Mouse (Mus musculus) thymus, adult 18-20 months (tissue): ENCODE measurements around the gene Grip1.

Source experiments
- DNase-seq, 2 experiments: peaks; one replicate each; pipeline ENCODE4 v3.0.0; 2022; ENCODE audit warnings: mixed read lengths in 2 of 2

The Grip1 gene

GRCm38 (mm10) chr10:119684377-119684826 lies 230.8 kb downstream of the Grip1 start:
- no peak for DNase-seq

DNA sequence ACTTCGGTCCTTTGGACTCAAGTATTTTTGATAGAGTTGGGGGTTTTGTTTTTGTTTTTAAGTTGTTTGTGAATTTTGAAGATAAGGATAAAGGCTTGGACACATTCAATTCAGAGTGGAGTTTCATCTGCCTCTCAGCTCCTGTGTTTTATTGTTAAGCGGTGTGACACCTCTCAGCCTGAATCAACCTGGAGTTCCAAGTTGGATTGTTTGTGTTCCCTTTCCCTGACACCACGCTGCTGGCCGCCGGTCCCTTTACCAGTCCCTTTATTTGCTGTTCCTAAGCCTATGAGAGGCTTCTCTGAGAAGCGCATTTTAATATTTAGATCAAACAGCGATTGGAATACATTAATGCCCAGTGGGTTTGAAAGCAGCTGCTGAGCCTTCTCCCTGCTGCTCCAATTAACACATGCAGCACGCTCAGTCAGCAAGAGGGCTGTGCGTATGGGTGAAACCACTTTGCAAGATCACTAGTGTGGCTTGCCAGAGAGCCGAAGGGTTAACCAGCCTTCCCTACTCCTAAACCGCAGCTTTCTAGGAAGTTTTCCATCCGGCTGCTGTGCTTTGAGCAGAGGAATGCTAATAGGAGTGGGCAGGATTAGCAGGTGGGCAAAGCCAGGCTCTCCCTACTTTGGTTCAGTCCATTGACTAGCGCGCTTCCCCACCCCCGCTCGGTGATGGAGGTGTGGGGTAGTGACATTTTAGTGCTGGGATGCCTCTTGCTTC lies 237.9 kb downstream of the Grip1 start:
- no peak for DNase-seq

DNA sequence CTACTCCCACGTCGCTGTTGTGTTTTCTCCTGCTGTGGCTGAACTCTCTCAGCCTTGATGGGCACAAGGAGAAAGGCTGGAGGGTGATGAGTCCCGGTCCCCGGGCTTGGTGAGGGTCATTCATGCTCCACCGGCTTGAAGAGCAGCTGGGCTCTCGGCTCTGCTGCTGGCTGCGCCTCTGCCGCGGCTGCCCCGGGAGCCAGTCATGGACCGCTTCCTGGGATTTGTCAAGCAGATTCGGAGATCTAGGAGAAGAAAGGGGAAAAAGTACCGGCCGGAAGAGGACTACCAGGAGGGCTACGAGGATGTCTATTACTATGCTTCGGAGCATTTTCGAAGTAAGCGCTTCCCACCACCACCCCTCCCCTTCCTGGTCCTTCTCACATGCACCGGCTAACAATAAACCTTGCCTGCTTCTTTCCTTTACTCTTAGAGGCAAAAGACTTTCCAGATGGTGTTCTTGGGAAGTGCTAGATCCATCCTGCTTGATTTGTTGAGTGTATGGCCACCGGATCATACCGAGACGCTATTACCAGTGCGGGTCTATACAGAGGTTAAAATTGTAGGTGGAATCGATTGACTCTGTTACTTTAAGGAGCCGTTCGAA lies 238.8 kb downstream of the Grip1 start:
- DNase-seq: no peak

DNA sequence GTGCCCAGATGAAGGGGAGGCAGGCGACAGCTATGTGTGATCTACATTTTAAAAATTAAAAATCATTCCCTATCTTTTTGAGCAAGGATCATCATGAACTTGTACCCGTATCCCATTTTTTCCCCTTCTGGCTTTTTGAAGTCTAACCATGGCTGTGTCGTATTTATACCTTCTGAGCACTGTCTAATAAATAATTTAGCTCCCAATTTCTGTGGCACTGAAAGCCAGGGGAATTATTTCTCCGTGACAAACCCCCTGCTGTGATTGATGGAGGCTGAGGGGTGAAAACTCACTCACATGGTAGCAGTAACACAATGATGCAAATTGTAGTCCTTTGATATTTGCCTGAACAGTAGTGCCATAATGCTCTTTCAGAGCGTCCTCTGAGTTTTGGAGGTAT lies 239.8 kb downstream of the Grip1 start:
- DNase-seq: no peak

DNA sequence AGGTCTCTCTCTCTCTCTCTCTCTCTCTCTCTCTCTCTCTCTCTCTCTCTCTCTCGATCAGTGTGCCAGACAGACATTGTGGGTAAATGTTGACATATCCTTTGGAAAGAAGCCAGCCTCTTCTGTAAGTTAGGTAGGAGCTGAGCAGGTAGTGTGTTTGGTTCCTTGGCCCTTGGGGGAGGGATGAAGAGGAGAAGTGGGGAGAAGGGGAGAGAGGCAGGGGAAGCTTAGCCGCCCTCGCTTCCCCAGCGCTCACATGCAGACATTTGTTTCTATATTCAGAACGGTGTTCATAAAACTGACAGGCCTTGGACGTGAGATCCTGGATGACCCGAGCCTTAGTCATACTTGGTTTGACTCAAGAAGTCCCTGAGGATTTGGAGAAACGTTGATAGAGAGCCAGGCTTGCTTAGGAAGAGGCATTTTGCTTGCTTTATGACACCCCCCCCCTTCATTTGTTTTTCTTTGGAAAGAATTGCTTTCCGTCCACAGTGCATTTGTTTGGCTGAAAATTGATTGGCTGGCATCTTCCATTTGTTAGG lies 243.7 kb downstream of the Grip1 start:
- no peak for DNase-seq

- DNase-seq: no peak
These were observed 251.7 kb downstream of the Grip1 start for GRCm38 (mm10) chr10:119705348-119705747.

- no peak for DNase-seq
These were observed 252.7 kb downstream of the Grip1 start for GRCm38 (mm10) chr10:119706281-119706680.

GRCm38 (mm10) chr10:119706983-119707382 lies 253.4 kb downstream of the Grip1 start:
- no peak for DNase-seq

DNA sequence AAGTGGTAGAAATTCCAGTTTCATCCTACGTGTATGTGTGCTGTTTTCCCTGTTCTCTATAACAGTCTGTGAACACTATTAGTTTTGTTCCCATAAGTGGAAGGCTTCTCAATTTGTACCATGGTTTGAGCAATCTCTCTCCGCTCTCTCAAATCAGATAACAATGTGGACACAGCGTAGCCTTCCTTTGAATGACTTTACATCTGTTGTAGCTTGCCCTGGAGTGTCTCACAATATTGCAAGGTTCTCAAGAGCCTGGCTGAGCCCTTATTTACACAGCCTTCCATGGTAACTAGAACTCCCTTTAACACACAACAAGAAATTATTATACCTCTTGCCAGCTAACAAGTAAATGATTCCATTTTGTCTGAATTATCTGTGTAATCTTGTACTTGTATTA lies 268.3 kb downstream of the Grip1 start:
- DNase-seq: no peak

- DNase-seq: no peak
These were observed 268.8 kb downstream of the Grip1 start for GRCm38 (mm10) chr10:119722471-119722870.

DNA sequence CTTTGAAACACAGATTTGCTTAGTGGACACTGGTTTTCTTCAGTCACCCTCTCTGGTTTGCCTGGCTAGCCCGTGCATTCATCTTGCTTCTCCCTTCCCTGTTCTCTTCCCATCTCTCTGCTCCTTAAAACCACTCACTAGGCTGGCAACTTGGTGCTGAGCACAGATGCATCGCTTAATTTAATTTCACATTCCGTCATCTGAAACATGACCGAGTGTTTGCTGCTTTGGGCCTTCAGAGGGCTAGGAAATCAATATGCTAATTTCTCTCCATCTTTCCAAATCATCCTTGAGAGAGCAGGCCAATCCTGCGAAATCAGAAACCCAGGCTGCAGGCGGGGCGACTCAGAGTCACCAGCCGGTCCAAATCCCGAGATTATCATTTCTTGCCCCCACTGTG lies 270.0 kb downstream of the Grip1 start:
- no peak for DNase-seq

GRCm38 (mm10) chr10:119725363-119725762 lies 271.7 kb downstream of the Grip1 start:
- DNase-seq: no peak

DNA sequence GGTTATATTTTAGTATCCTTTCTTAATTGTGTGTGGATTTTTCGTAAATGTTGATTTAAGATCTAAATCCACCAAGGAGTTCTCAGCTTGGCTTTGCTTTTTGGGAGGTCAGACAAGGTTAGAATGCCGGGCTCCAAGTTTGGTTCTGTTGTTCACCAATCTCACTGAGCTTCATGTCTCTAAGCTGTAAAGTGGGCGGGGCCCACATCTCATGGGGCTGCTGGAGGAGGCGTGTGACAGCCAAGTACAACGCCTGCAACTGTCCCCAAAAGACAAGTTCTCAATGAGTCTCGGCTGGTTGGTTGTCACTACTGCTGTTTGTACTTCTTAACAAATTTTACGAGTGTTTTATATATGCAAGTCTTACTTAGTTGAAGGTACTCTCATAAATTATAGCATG lies 272.3 kb downstream of the Grip1 start:
- DNase-seq: no peak

DNA sequence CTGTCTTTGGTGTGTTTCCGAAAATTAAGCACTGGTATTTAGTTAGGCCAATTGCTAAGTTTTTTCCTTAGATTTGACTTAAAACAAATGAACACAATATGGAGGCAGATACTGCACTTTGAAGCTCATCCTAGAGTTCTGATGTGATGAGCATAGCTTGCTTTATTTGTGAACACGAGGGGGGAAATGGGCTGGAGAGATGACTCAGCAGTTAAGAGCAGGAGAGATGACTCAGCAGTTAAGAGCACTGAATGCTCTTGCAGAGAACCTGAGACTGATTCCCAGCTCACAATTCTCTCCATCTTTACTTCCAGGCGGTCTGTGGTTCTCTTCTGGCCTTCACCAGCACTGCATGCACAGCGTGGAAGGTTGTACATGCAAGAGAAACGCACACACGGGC lies 273.3 kb downstream of the Grip1 start:
- DNase-seq: no peak

DNA sequence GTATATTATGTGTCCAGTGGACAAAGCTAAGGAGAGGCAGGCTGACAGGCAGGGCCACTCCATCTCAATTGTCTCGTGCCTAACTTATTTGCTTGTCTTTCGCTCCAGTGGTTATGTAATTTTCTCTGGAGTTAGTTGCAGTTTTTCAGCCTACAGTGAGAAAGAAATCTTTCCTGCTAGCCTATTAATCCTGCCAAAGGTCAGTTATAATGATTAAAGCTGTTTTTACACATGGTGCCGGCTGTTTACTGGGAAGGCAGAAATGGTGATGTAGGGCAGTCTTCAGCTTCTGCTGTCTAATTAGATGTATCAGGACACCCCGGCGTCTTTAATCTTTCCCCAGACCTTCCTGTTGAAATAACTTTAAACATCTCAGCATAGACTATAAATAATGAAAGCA lies 276.6 kb downstream of the Grip1 start:
- no peak for DNase-seq

- DNase-seq: no peak
These were observed 281.7 kb downstream of the Grip1 start for GRCm38 (mm10) chr10:119735011-119735992.

GRCm38 (mm10) chr10:119739466-119739865 lies 285.8 kb downstream of the Grip1 start:
- DNase-seq: no peak

- no peak for DNase-seq
These were observed 289.1 kb downstream of the Grip1 start for GRCm38 (mm10) chr10:119742722-119743121.

- no peak for DNase-seq
These were observed 298.8 kb downstream of the Grip1 start for GRCm38 (mm10) chr10:119752361-119752798.

DNA sequence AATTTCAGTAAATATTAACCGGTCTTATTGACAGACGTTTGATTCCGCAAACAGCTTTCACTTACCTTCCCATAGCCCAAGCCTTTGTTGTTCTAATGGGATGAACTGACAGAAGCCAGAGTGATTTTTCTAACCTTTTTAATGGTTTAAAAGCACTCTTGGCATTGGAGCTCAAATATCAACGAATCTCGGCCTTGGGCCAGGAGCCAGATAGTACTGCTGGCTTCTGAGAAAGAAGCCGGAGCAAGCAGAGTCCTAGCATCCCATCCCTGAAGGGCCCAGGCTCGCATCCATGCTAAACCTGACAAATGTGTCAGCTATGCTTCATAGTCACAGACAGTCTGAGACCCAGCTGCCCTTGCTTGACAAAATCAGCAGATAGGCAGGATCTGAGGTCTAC lies 302.6 kb downstream of the Grip1 start:
- DNase-seq: no peak

GRCm38 (mm10) chr10:119757219-119757618 lies 303.6 kb downstream of the Grip1 start:
- no peak for DNase-seq

- no peak for DNase-seq
These were observed 308.1 kb downstream of the Grip1 start for GRCm38 (mm10) chr10:119761451-119762367.
